Mouse (Mus musculus): ENCODE data around the gene Vwa2. TPM values are rescaled to one million over a fixed set of nuclear protein-coding genes. Genes with fewer than 3 reads are reported as not detected.

Gene Vwa2
- polyA plus RNA-seq, 1 experiment: 0.08 TPM

DNA sequence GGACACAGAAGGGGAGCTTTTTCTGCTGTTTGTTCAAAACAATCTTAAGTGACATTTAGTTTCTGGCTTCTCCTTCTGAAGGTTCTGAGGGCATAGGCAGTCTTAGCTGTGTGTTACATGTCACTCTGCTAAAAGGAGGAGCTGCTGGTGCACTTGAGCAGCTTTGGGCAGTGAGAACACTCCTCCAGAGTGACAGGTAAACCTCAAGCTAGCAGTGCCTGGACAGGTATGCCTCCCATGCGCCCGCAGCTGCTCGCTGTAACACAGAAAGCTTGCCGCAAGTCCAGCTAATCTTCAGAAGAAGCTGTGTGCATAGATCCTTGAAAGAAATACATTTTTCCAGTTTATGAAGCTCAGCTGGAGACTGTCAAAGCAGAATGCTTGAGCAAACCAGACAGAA, 43.9 kb upstream of the Vwa2 start:
- TF ChIP-seq SRF (IDR thresholded peaks at IDR 0.05; ENCODE audit: control insufficient read depth, insufficient read length, low read depth) (no peak), E2F4 (IDR thresholded peaks at IDR 0.05; ENCODE audit: insufficient read depth) (no peak), TCF3 (IDR thresholded peaks at IDR 0.05; ENCODE audit: insufficient read length, low read depth) (no peak), CEBPB (IDR thresholded peaks at IDR 0.05; ENCODE audit: insufficient read depth, poor library complexity, severe bottlenecking) (no peak), MYOG (IDR thresholded peaks at IDR 0.05; ENCODE audit: control insufficient read depth in 1 of 3, insufficient read depth in 1 of 3, insufficient read length in 2 of 3, low read depth in 2 of 3) (no peak)
- no peak overlapping the region for H3K4me2 ChIP-seq (ENCODE audit: low read depth)

DNA sequence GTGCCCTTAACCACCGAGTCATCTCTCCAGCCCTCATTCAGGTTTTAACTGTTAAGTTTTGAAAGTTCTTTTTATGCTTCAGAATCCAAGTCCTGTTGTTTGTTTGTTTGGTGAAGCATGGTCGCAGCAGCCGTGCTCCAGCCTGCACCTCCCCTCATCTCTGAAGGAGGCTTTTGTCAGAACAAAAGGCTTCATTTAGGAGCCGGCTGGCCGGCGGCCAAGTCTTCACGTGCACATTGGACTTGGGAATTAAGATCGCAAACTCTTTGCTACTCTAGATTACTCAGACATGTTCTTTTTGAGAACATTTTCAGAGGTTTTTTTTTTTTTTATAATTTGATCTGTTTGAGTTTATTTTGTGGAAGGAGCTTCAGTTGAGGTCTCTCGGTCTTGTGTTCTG, 38.7 kb upstream of the Vwa2 start:
- Histone ChIP-seq H3K4me2 (ENCODE audit: low read depth) (no peak overlapping the region), H3K36me3 (ENCODE audit: control insufficient read depth, insufficient read depth) (no peaks in the 10 kb centered on the region), H3K79me2 (ENCODE audit: control insufficient read depth, insufficient read depth) (no peaks in the 10 kb centered on the region), H3K4me3 (no peak overlapping the region), H3ac (ENCODE audit: control insufficient read depth, insufficient read length) (no peak overlapping the region), H3K27me3 (ENCODE audit: control insufficient read depth, insufficient read depth, insufficient read length) (no peaks in the 10 kb centered on the region)
- TF ChIP-seq CEBPB (IDR thresholded peaks at IDR 0.05; ENCODE audit: insufficient read depth, poor library complexity, severe bottlenecking): no peak

More for the DNA sequence above, 43.9 kb upstream of the Vwa2 start:
- Histone ChIP-seq H3K36me3 (ENCODE audit: control insufficient read depth, insufficient read depth) (no peaks in the 10 kb centered on the region), H3ac (ENCODE audit: control insufficient read depth, insufficient read length) (no peak overlapping the region), H3K27me3 (ENCODE audit: control insufficient read depth, insufficient read depth, insufficient read length) (no peaks in the 10 kb centered on the region), H3K79me2 (ENCODE audit: control insufficient read depth, insufficient read depth) (no peaks in the 10 kb centered on the region), H3K4me3 (no peak overlapping the region)

DNA sequence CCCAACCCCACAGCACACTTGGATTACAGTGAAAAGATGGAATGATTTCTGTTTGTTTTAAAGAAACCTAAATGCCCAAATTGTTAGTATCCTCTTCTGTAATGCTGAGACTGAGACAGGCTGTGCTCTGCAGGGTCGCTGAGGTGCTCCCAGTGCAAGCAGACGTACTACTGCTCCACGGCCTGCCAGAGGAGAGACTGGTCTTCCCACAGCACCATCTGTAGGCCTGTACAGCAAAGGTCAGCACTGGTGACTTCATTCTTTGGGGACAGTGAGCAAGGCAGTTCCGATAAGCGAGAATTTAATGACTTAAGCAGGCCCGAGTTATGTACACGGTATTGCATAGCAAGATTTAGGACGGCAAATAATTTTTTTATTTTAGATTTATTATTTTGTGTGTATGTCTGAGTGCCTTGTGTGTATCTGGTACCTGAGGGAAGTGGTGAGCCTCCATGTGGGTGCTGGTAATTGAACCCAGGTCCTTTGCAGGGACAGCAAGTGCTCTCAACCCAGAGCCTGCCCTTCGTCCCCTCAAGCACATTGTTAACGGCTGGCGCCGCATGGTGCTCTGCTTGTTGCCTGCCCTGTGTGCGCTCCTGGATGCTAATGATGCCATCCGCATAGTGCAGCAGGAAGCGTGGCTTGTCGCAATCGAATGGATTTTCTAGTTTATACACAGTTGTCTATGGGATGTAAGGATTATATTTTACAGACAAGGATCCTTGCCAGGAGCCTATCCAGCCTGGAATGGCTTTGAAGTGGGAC, 34.9 kb upstream of the Vwa2 start:
- no peak for TF ChIP-seq TCF12 (IDR thresholded peaks at IDR 0.05; ENCODE audit: insufficient read depth, poor library complexity, severe bottlenecking)
- Histone ChIP-seq H3K79me2 (ENCODE audit: control insufficient read depth, insufficient read depth) (no peaks in the 10 kb centered on the region), H3K27me3 (ENCODE audit: control insufficient read depth, insufficient read depth, insufficient read length) (no peaks in the 10 kb centered on the region), H3K4me2 (ENCODE audit: low read depth) (no peak overlapping the region), H3K4me3 (no peak overlapping the region), H3ac (ENCODE audit: control insufficient read depth, insufficient read length) (no peak overlapping the region), H3K36me3 (ENCODE audit: control insufficient read depth, insufficient read depth) (no peaks in the 10 kb centered on the region)

DNA sequence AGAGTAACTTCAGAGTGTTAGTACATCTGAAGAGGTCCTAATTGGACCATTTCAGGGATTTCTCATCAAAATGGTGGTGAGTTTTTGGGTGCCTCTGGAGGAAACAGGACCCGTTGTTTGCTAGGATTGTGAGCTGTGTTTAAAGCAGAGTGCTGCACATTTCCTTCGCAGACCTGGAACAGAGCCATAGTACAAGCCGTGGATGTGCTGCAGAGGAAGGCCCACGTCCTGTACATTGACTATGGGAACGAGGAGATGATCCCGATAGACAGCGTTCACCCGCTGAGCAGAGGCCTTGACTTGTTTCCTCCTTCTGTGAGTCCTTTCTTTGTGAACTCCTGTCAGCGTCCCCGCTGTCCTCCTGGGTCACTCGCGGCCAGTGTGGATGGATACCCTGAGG, 31.1 kb upstream of the Vwa2 start:
- Histone ChIP-seq H3K4me3 (no peak overlapping the region), H3K79me2 (ENCODE audit: control insufficient read depth, insufficient read depth) (no peaks in the 10 kb centered on the region), H3K4me2 (ENCODE audit: low read depth) (no peak overlapping the region), H3K27me3 (ENCODE audit: control insufficient read depth, insufficient read depth, insufficient read length) (no peaks in the 10 kb centered on the region), H3ac (ENCODE audit: control insufficient read depth, insufficient read length) (no peak overlapping the region), H3K36me3 (ENCODE audit: control insufficient read depth, insufficient read depth) (no peaks in the 10 kb centered on the region)
- TF ChIP-seq REST (IDR thresholded peaks at IDR 0.05; ENCODE audit: insufficient read depth, insufficient read length) (no peak), CEBPB (IDR thresholded peaks at IDR 0.05; ENCODE audit: insufficient read depth, poor library complexity, severe bottlenecking) (no peak), E2F4 (IDR thresholded peaks at IDR 0.05; ENCODE audit: insufficient read depth) (no peak), MYOD1 (IDR thresholded peaks at IDR 0.05; ENCODE audit: control insufficient read depth in 1 of 3, insufficient read length in 2 of 3, low read depth in 2 of 3) (no peak), USF1 (IDR thresholded peaks at IDR 0.05; ENCODE audit: low read depth) (no peak), TCF3 (IDR thresholded peaks at IDR 0.05; ENCODE audit: insufficient read length, low read depth) (no peak), MAX (IDR thresholded peaks at IDR 0.05; ENCODE audit: low read depth) (no peak), TCF12 (IDR thresholded peaks at IDR 0.05; ENCODE audit: insufficient read depth, poor library complexity, severe bottlenecking) (no peak), SRF (IDR thresholded peaks at IDR 0.05; ENCODE audit: control insufficient read depth, insufficient read length, low read depth) (no peak), POLR2AphosphoS2 (IDR thresholded peaks at IDR 0.05; ENCODE audit: insufficient read length, low read depth) (no peak), MYOG (IDR thresholded peaks at IDR 0.05; ENCODE audit: control insufficient read depth in 1 of 3, insufficient read depth in 1 of 3, insufficient read length in 2 of 3, low read depth in 2 of 3) (no peak), POLR2A (IDR thresholded peaks at IDR 0.05; ENCODE audit: insufficient read length, low read depth) (no peak)

DNA sequence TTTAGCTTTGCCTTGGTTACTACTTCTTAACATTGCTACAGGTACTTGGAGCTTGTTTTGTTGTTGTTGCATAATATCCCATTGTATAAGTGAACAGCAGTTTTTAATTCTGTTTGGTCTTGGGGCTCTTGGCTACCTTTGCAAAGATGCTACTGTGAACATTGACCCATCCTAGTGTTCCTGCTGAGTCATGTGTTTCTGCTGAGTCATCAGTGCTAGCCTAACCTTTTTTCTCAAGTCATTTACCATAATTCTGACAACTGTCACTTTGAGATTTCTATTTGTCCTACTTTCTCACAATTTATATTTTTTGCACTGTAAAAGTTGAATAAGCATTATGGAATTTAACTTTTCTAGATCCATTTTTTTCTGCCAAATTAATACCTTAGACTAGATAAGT, 21.5 kb upstream of the Vwa2 start:
- no peaks in the 10 kb centered on the region for H3K27me3 ChIP-seq (ENCODE audit: control insufficient read depth, insufficient read depth, insufficient read length)
- no peaks in the 10 kb centered on the region for H3K79me2 ChIP-seq (ENCODE audit: control insufficient read depth, insufficient read depth)
- H3K36me3 ChIP-seq (ENCODE audit: control insufficient read depth, insufficient read depth): no peaks in the 10 kb centered on the region
- H3K4me2 ChIP-seq (ENCODE audit: low read depth): no peak overlapping the region
- no peak overlapping the region for H3K4me3 ChIP-seq
- TF ChIP-seq REST (IDR thresholded peaks at IDR 0.05; ENCODE audit: insufficient read depth, insufficient read length): no peak
- no peak for TF ChIP-seq MYOG (IDR thresholded peaks at IDR 0.05; ENCODE audit: control insufficient read depth in 1 of 3, insufficient read depth in 1 of 3, insufficient read length in 2 of 3, low read depth in 2 of 3)
- no peak for TF ChIP-seq POLR2A (IDR thresholded peaks at IDR 0.05; ENCODE audit: insufficient read length, low read depth)
- H3ac ChIP-seq (ENCODE audit: control insufficient read depth, insufficient read length): no peak overlapping the region

DNA sequence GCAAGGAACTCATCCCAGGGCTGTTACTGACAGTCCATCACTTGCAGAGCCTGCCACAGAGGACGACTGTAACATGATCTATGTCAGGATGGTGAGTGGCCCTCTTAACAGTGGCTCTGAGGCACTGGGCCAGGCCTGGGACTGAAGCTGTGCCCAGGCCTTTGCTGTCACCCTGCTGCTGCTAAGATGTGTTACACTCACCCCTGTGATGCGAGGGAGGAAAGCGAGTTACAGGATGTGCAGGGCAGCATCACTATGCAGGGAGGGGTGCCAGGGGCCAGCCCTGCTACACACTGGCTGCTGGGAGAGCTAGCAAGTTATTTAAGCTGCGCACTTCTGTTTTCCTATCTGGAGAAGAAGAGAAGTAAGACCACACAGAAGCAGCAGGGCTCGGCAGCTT, 17.6 kb upstream of the Vwa2 start:
- H3K4me3 ChIP-seq: no peak overlapping the region

More for the DNA sequence above, 17.6 kb upstream of the Vwa2 start:
- Histone ChIP-seq H3ac (ENCODE audit: control insufficient read depth, insufficient read length) (no peak overlapping the region), H3K79me2 (ENCODE audit: control insufficient read depth, insufficient read depth) (no peaks in the 10 kb centered on the region), H3K36me3 (ENCODE audit: control insufficient read depth, insufficient read depth) (no peaks in the 10 kb centered on the region), H3K27me3 (ENCODE audit: control insufficient read depth, insufficient read depth, insufficient read length) (no peaks in the 10 kb centered on the region), H3K4me2 (ENCODE audit: low read depth) (no peak overlapping the region)
- TF ChIP-seq CEBPB (IDR thresholded peaks at IDR 0.05; ENCODE audit: insufficient read depth, poor library complexity, severe bottlenecking) (no peak), POLR2A (IDR thresholded peaks at IDR 0.05; ENCODE audit: insufficient read length, low read depth) (no peak), USF1 (IDR thresholded peaks at IDR 0.05; ENCODE audit: low read depth) (no peak), MYOG (IDR thresholded peaks at IDR 0.05; ENCODE audit: control insufficient read depth in 1 of 3, insufficient read depth in 1 of 3, insufficient read length in 2 of 3, low read depth in 2 of 3) (no peak)

Data from myocyte (in vitro differentiated cells).